Mouse (Mus musculus): ENCODE data around the gene Fchsd2. TPM values are rescaled to one million over a fixed set of nuclear protein-coding genes. Genes with fewer than 3 reads are reported as not detected.

Gene Fchsd2
- polyA plus RNA-seq, 1 experiment: 14.7 TPM

DNA sequence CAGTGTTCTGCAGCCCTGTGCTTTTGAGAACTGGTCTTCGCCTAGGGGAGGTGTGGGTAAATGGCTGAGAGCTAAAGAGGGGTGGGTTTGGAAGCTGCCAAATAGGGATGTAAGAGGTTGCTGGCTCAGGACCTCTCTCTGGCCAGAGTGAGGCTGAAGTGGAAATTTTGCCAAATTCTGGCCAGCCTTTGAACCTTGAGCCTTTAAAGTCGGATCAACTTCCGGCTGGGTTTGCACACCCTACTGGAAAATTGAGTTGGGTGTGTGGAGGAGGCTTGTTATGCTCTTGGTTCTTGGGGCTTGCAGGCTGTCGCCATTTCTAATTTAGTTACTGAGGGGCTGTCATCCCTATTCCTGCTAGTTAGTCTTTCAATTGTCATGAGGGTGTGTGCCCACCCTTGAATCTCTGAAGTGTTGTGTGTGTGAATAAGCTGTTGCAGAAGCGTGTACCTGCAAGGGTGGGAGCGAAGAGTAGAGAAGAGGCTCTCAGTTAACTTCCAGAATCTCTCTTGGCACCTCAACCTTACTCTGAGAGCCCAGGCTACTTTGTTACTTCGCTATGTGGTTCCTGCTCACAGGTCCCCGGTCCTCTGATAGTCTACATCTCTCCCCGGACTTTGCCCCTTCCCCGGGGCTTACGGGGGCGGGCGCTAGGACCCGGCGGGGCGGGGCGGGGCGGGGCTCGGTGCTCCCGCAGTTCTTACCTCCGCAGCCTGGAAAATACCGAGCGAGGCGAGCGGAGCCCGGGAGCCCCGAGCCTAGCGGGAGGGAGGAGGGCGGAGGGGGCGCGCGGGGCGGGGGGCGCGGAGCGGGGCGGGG lies 227.9 kb downstream of the Fchsd2 start:
- Histone ChIP-seq H3K4me1 (ENCODE audit: control insufficient read depth, insufficient read depth, low read length) (peaks cover 10% of the 10 kb centered on the region), H3K4me3 (replicated peaks; ENCODE audit: extremely low read depth, low read depth, low read length) (peak overlapping the region; percentile 51)
- 4% methylated on average over 33 of the region's 37 CpGs for WGBS
- DNase-seq: peak; percentile 53
- no peak for TF ChIP-seq POLR2A (IDR thresholded peaks at IDR 0.05; ENCODE audit: borderline replicate concordance, extremely low read depth, low read depth, low read length)
- TF ChIP-seq CTCF (IDR thresholded peaks at IDR 0.05; ENCODE audit: insufficient read depth, low read length): no peak

DNA sequence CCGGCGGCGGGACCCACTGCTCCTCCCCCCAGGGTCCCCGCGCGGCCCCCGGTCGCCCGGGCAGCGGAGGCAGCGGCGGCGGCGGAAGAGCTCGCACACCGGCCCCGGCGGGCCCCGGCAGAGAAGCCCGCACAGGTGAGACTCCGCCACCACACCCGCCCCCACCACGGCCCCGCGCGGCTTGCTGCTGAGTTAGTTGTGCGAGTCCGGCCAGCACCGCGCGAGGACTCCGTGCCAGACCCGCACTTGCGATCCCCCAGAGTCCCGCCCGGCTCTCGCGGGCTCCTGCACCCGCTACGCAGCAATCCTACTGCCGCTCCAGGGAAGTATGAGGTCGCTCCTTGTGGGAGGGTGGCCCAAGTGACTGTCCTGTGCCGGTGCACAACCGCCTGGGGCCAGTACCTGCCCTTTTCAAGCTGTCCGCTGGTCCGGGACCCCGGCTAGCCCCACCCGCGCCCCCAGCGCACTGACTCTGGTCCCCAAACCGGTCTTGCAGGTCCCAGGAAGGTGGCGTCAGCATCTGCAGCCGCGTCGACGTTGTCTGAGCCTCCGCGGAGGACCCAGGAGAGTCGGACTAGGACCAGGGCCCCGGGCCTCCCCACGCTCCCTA lies 228.7 kb downstream of the Fchsd2 start:
- Histone ChIP-seq H3K4me3 (replicated peaks; ENCODE audit: extremely low read depth, low read depth, low read length) (peak overlapping the region; percentile 71), H3K4me1 (ENCODE audit: control insufficient read depth, insufficient read depth, low read length) (peaks cover 10% of the 10 kb centered on the region)
- TF ChIP-seq POLR2A (IDR thresholded peaks at IDR 0.05; ENCODE audit: borderline replicate concordance, extremely low read depth, low read depth, low read length) (no peak), CTCF (IDR thresholded peaks at IDR 0.05; ENCODE audit: insufficient read depth, low read length) (no peak)
- DNase-seq: peak; percentile 67
- 3% methylated on average over 51 of the region's 61 CpGs for WGBS

DNA sequence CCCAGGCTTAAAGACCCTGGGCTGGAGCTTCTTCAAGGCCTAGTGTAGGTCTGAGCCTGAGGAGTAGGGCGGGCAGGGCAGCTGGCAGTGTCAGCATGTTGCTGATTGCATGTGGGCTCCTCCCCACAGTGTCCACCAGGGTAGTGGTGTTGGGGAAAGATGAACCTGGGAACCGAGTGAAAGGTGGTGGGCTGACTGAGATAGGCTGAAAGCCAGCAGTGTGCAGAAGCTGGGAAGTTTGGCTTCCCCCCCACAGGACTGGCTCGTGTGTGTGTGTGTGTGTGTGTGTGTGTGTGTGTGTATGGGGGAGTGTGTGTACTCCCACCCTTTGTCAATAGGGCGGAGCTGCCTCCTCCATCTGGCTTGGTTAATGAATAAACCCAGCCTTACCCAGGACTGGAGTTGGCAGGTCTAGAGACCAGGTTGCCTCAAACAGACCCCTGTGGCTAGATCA lies 230.5 kb downstream of the Fchsd2 start:
- peaks cover 3% of the 10 kb centered on the region; the same call in 1 of the 2 replicates for H3K4me1 ChIP-seq (ENCODE audit: control insufficient read depth, insufficient read depth, low read length)
- 73% methylated on average over 4 of the region's 4 CpGs for WGBS
- no peak for DNase-seq
- peak overlapping the region; percentile 8 for H3K4me3 ChIP-seq (replicated peaks; ENCODE audit: extremely low read depth, low read depth, low read length)
- TF ChIP-seq CTCF (IDR thresholded peaks at IDR 0.05; ENCODE audit: insufficient read depth, low read length): no peak

DNA sequence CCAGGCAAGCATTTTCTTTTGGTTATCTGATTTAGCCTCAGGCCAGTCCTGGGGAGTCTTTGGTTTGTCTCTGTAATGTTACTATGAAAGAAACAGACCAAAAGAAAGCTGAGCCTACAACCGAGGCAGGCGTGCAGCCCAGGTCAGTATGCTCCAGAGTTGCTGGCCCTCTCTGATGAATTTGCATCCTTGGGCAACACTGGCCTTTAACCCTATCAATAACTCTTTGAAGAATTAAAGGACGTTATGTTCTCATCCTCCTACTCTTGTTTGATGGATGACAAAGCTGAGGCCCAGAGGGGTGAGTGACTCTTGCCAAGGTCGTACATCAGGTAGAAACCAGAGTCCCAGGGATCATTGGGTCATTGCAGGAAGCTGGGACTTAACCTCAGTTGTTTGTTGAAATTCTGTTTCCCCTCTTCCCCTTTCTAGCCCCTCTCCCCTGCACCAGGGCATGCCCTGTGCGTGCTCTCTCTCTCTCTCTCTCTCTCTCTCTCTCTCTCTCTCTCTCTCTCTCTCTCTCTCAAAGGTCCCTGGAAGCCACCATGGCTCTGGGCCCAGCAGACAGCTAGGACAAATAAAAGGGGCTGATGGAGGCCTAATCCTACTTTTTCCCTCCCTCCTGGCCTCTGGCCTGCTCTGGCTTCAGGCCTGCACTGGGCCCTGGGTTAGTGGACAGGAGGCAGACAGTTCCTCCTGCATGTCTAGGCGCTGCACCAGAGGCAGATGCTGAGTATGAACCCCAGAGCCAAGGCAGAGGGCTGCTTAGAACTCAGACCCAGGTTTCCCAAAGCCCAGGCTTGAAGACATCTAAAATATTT lies 231.7 kb downstream of the Fchsd2 start:
- H3K4me3 ChIP-seq (replicated peaks; ENCODE audit: extremely low read depth, low read depth, low read length): no peak overlapping the region
- no peak for TF ChIP-seq POLR2A (IDR thresholded peaks at IDR 0.05; ENCODE audit: borderline replicate concordance, extremely low read depth, low read depth, low read length)
- TF ChIP-seq CTCF (IDR thresholded peaks at IDR 0.05; ENCODE audit: insufficient read depth, low read length): no peak
- DNase-seq: no peak
- 66% methylated on average over 6 of the region's 6 CpGs for WGBS
- peaks cover 5% of the 10 kb centered on the region; the same call in 1 of the 2 replicates for H3K4me1 ChIP-seq (ENCODE audit: control insufficient read depth, insufficient read depth, low read length)

DNA sequence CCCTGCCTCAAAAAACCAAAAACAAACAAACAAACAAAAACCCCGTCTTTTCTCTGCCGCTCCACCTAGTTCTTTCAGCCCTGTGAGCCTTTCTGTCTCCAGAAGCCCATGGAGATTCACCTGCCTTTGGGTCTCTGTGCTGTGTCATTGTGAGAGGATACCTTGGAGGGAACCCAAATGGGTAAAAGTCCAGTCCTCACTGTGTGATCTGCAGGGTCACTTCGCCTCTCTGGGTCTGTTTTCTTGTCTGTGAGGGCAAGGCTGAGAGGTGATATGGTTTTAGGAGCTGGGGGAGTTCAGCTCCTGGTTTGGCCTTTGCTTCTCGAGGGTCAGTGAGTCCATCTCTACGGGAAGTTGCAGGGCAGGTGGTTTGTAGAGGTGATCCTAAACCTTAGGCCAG lies 233.3 kb downstream of the Fchsd2 start:
- no peak for DNase-seq

DNA sequence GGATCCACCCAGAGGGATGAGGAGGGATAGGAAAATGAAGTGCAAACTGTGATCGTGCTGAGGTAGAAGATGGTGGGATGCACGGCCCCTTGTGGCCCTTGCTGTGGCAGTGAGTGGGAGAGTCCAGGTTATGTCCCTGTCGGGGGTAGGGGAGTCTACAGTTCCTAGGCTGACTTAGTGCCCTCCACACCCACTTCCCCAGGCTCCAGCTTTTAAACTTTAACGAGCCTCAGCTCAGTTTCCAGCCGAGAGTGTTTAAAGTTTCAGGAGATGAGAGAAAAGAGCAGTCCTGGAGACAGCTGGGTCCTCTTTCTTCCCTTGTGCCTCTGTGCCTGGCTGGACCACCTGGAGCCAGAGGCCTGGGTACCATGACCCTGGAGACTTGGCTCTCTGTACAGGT lies 234.6 kb downstream of the Fchsd2 start:
- DNase-seq: no peak
- no peak overlapping the region for H3K4me3 ChIP-seq (replicated peaks; ENCODE audit: extremely low read depth, low read depth, low read length)
- 72% methylated on average over 5 of the region's 5 CpGs for WGBS
- TF ChIP-seq CTCF (IDR thresholded peaks at IDR 0.05; ENCODE audit: insufficient read depth, low read length): no peak
- peaks cover 3% of the 10 kb centered on the region; the same call in 1 of the 2 replicates for H3K4me1 ChIP-seq (ENCODE audit: control insufficient read depth, insufficient read depth, low read length)

More for the DNA sequence above, 233.3 kb downstream of the Fchsd2 start:
- 93% methylated on average over 5 of the region's 5 CpGs for WGBS
- TF ChIP-seq CTCF (IDR thresholded peaks at IDR 0.05; ENCODE audit: insufficient read depth, low read length): no peak
- TF ChIP-seq POLR2A (IDR thresholded peaks at IDR 0.05; ENCODE audit: borderline replicate concordance, extremely low read depth, low read depth, low read length): no peak
- H3K4me1 ChIP-seq (ENCODE audit: control insufficient read depth, insufficient read depth, low read length): peaks cover 3% of the 10 kb centered on the region; the same call in 1 of the 2 replicates
- no peak overlapping the region for H3K4me3 ChIP-seq (replicated peaks; ENCODE audit: extremely low read depth, low read depth, low read length)

DNA sequence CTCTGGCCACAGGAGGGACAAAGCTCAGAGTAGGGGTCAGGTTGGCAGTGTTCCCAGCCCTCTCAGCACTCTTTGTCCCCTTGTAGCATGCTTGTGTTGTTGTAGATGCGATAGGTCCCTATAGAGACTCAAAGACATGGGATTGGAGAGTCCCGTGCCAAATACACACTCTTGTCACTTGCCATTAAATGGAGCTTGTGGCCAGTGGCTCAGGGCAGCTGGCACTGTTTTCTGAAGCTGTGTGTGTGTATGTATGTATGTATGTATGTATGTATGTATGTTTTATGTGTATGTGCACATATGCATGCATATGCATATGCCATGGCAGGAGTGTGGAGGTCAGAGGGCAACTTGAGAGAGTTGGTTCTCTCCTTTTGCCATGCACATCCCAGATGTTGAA lies 235.1 kb downstream of the Fchsd2 start:
- no peak overlapping the region for H3K4me3 ChIP-seq (replicated peaks; ENCODE audit: extremely low read depth, low read depth, low read length)
- 89% methylated on average over 2 of the region's 2 CpGs for WGBS
- TF ChIP-seq POLR2A (IDR thresholded peaks at IDR 0.05; ENCODE audit: borderline replicate concordance, extremely low read depth, low read depth, low read length): no peak
- no peak for TF ChIP-seq CTCF (IDR thresholded peaks at IDR 0.05; ENCODE audit: insufficient read depth, low read length)
- no peak for DNase-seq
- H3K4me1 ChIP-seq (ENCODE audit: control insufficient read depth, insufficient read depth, low read length): peaks cover 3% of the 10 kb centered on the region; the same call in 1 of the 2 replicates

DNA sequence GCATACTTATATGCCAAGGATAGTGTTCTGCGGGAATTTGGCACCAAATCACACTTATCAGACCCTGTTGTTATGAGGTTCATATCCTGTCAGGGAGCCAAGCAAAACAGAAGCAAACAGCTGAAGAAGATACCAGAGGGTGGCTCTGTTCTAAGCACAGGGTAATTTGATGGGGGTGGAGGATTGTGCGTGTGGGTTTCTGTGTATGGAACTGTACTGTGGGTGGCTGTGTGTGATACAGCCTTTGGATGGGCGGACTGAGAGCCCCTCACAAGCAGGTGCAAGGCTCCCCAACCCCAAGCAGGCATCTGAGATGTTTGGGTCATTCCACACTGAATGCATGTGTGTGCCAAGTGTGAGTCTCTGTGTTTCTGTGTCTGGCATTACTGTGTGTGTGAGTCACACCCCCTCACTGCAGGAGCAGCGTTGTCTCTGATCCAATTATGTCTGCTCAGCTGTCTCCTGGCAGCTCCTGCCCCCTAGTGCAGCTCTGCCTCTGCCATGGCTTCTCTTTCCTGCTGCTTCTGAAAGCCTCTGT lies 236.0 kb downstream of the Fchsd2 start:
- Histone ChIP-seq H3K4me1 (ENCODE audit: control insufficient read depth, insufficient read depth, low read length) (peaks cover 3% of the 10 kb centered on the region; the same call in 1 of the 2 replicates), H3K4me3 (replicated peaks; ENCODE audit: extremely low read depth, low read depth, low read length) (no peak overlapping the region)
- TF ChIP-seq POLR2A (IDR thresholded peaks at IDR 0.05; ENCODE audit: borderline replicate concordance, extremely low read depth, low read depth, low read length) (no peak), CTCF (IDR thresholded peaks at IDR 0.05; ENCODE audit: insufficient read depth, low read length) (no peak)
- DNase-seq: no peak
- 52% methylated on average over 4 of the region's 4 CpGs for WGBS

DNA sequence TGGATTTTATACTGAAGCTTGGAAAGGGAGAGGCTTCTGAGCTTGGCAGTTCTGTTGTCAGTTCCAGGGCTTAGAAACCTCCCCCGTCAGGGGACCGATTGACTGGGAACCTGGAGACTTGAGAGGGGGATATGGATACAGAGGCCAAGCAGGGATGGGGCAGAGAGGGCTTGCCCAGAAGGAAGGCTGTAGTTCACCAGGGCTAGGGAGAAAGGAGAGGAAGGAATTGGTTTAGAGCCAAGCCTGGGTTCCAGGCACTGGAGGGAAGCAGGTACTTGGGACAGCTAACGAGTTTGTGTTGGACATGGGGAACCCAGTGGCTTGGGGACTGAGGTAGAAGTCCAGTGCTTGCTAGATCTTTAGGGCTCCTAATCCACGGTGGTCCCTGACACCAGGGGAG lies 236.9 kb downstream of the Fchsd2 start:
- TF ChIP-seq POLR2A (IDR thresholded peaks at IDR 0.05; ENCODE audit: borderline replicate concordance, extremely low read depth, low read depth, low read length) (no peak), CTCF (IDR thresholded peaks at IDR 0.05; ENCODE audit: insufficient read depth, low read length) (no peak)
- Histone ChIP-seq H3K4me3 (replicated peaks; ENCODE audit: extremely low read depth, low read depth, low read length) (no peak overlapping the region), H3K4me1 (ENCODE audit: control insufficient read depth, insufficient read depth, low read length) (peaks cover 3% of the 10 kb centered on the region; the same call in 1 of the 2 replicates)
- no peak for DNase-seq
- 80% methylated on average over 4 of the region's 4 CpGs for WGBS
